Mouse (Mus musculus): ENCODE measurements around the gene Arl13b. TPM values are rescaled to one million over a fixed set of nuclear protein-coding genes. Genes with fewer than 3 reads are reported as not detected.

Arl13b gene
- polyA plus RNA-seq, 1 experiment from 2014 or later = 10.8 TPM

- no peaks in the 10 kb centered on the region for H3K27me3 ChIP-seq (ENCODE audit: control insufficient read depth, insufficient read depth, low read length)
- H3K9me3 ChIP-seq (ENCODE audit: control insufficient read depth, low read length) = no peaks in the 10 kb centered on the region
- WGBS = 91% methylated on average over 2 of the region's 2 CpGs
- ATAC-seq (ENCODE audit: low FRiP score, low TSS enrichment) = no peak
- no peak overlapping the region for H3K9ac ChIP-seq (replicated peaks; ENCODE audit: low read length)
- H3K4me1 ChIP-seq (ENCODE audit: control insufficient read depth, insufficient read depth, low read length) = peaks cover 6% of the 10 kb centered on the region; the same call in 1 of the 2 replicates
- no peaks in the 10 kb centered on the region for H3K36me3 ChIP-seq (ENCODE audit: control insufficient read depth, insufficient read depth, low read length)
- H3K4me3 ChIP-seq (replicated peaks; ENCODE audit: low read depth, low read length) = no peak overlapping the region
- H3K4me2 ChIP-seq (ENCODE audit: low read length) = no peak overlapping the region
- H3K27ac ChIP-seq (replicated peaks; ENCODE audit: low read depth, low read length) = no peak overlapping the region
- DNase-seq = no peak
These were observed 9.4 kb upstream of the Arl13b start for GRCm38 (mm10) chr16:62856273-62856672.

- WGBS = 84% methylated on average over 6 of the region's 6 CpGs
- Histone ChIP-seq H3K27me3 (ENCODE audit: control insufficient read depth, insufficient read depth, low read length) (no peaks in the 10 kb centered on the region), H3K9ac (replicated peaks; ENCODE audit: low read length) (no peak overlapping the region), H3K4me2 (ENCODE audit: low read length) (no peak overlapping the region; the same call in 1 of the 2 replicates), H3K27ac (replicated peaks; ENCODE audit: low read depth, low read length) (no peak overlapping the region), H3K36me3 (ENCODE audit: control insufficient read depth, insufficient read depth, low read length) (no peaks in the 10 kb centered on the region), H3K4me1 (ENCODE audit: control insufficient read depth, insufficient read depth, low read length) (peaks cover 6% of the 10 kb centered on the region; the same call in 1 of the 2 replicates), H3K9me3 (ENCODE audit: control insufficient read depth, low read length) (no peaks in the 10 kb centered on the region), H3K4me3 (replicated peaks; ENCODE audit: low read depth, low read length) (no peak overlapping the region)
- ATAC-seq (ENCODE audit: low FRiP score, low TSS enrichment) (no peak), DNase-seq (no peak)
These were observed 8.5 kb upstream of the Arl13b start for GRCm38 (mm10) chr16:62855385-62855784.

GRCm38 (mm10) chr16:62854191-62855068 lies 7.6 kb upstream of the Arl13b start, which contains the start of gene Pros1:
TSS of gene Pros1 (plus strand) at chr16:62854307.
- peak within 1 kb of the TSS; percentile 56 for H3K4me3 ChIP-seq (replicated peaks; ENCODE audit: low read depth, low read length)
- H3K36me3 ChIP-seq (ENCODE audit: control insufficient read depth, insufficient read depth, low read length) = no peaks in the 10 kb centered on the region
- H3K27ac ChIP-seq (replicated peaks; ENCODE audit: low read depth, low read length) = 0 out of 2 replicates have a peak within 1 kb of the TSS, but pooled peaks have one; percentile 26
- DNase-seq (peak; percentile 76), ATAC-seq (ENCODE audit: low FRiP score, low TSS enrichment) (peak; percentile 88)
- H3K27me3 ChIP-seq (ENCODE audit: control insufficient read depth, insufficient read depth, low read length) = no peaks in the 10 kb centered on the region
- H3K4me2 ChIP-seq (ENCODE audit: low read length) = peak within 1 kb of the TSS; percentile 96
- H3K4me1 ChIP-seq (ENCODE audit: control insufficient read depth, insufficient read depth, low read length) = peaks cover 6% of the 10 kb centered on the region; the same call in 1 of the 2 replicates
- 4% methylated on average over 39 of the region's 42 CpGs for WGBS
- no peaks in the 10 kb centered on the region for H3K9me3 ChIP-seq (ENCODE audit: control insufficient read depth, low read length)
- peak within 1 kb of the TSS; percentile 77 for H3K9ac ChIP-seq (replicated peaks; ENCODE audit: low read length)

- no peaks in the 10 kb centered on the region for H3K36me3 ChIP-seq (ENCODE audit: control insufficient read depth, insufficient read depth, low read length)
- peaks cover 6% of the 10 kb centered on the region; the same call in 1 of the 2 replicates for H3K4me1 ChIP-seq (ENCODE audit: control insufficient read depth, insufficient read depth, low read length)
- H3K27me3 ChIP-seq (ENCODE audit: control insufficient read depth, insufficient read depth, low read length) = no peaks in the 10 kb centered on the region
- ATAC-seq (ENCODE audit: low FRiP score, low TSS enrichment) (0 out of 2 replicates have a peak, but pooled peaks have one; percentile 13), DNase-seq (no peak)
- 0 out of 2 replicates have a peak overlapping the region, but pooled peaks have one; percentile 26 for H3K27ac ChIP-seq (replicated peaks; ENCODE audit: low read depth, low read length)
- H3K4me2 ChIP-seq (ENCODE audit: low read length) = peak overlapping the region; percentile 96
- H3K4me3 ChIP-seq (replicated peaks; ENCODE audit: low read depth, low read length) = peak overlapping the region; percentile 56
- WGBS = 20% methylated on average over 3 of the region's 3 CpGs
- peak overlapping the region; percentile 77 for H3K9ac ChIP-seq (replicated peaks; ENCODE audit: low read length)
- H3K9me3 ChIP-seq (ENCODE audit: control insufficient read depth, low read length) = no peaks in the 10 kb centered on the region
These were observed 6.8 kb upstream of the Arl13b start for GRCm38 (mm10) chr16:62853611-62854126.

GRCm38 (mm10) chr16:62852464-62853252 lies 5.8 kb upstream of the Arl13b start:
- Histone ChIP-seq H3K27ac (replicated peaks; ENCODE audit: low read depth, low read length) (no peak overlapping the region), H3K4me3 (replicated peaks; ENCODE audit: low read depth, low read length) (no peak overlapping the region)
- 89% methylated on average over 3 of the region's 3 CpGs for WGBS

GRCm38 (mm10) chr16:62845341-62845740 lies 1.5 kb downstream of the Arl13b start:
- ATAC-seq (ENCODE audit: low FRiP score, low TSS enrichment) = no peak
- Histone ChIP-seq H3K36me3 (ENCODE audit: control insufficient read depth, insufficient read depth, low read length) (no peaks in the 10 kb centered on the region), H3K9ac (replicated peaks; ENCODE audit: low read length) (no peak overlapping the region; the same call in 1 of the 2 replicates), H3K27me3 (ENCODE audit: control insufficient read depth, insufficient read depth, low read length) (no peaks in the 10 kb centered on the region), H3K4me3 (replicated peaks; ENCODE audit: low read depth, low read length) (peak overlapping the region; percentile 86; the same call in 1 of the 2 replicates), H3K4me2 (ENCODE audit: low read length) (peak overlapping the region; percentile 75), H3K9me3 (ENCODE audit: control insufficient read depth, low read length) (no peaks in the 10 kb centered on the region), H3K4me1 (ENCODE audit: control insufficient read depth, insufficient read depth, low read length) (peaks cover 19% of the 10 kb centered on the region), H3K27ac (replicated peaks; ENCODE audit: low read depth, low read length) (no peak overlapping the region)
- 93% methylated on average over 6 of the region's 6 CpGs for whole genome bisulfite sequencing
- no peak for DNase-seq

More at GRCm38 (mm10) chr16:62852464-62853252, 5.8 kb upstream of the Arl13b start:
- H3K4me1 ChIP-seq (ENCODE audit: control insufficient read depth, insufficient read depth, low read length) = peaks cover 6% of the 10 kb centered on the region; the same call in 1 of the 2 replicates
- H3K36me3 ChIP-seq (ENCODE audit: control insufficient read depth, insufficient read depth, low read length) = no peaks in the 10 kb centered on the region
- no peak for DNase-seq
- ATAC-seq (ENCODE audit: low FRiP score, low TSS enrichment) = no peak
- H3K9me3 ChIP-seq (ENCODE audit: control insufficient read depth, low read length) = no peaks in the 10 kb centered on the region
- H3K9ac ChIP-seq (replicated peaks; ENCODE audit: low read length) = no peak overlapping the region
- no peaks in the 10 kb centered on the region for H3K27me3 ChIP-seq (ENCODE audit: control insufficient read depth, insufficient read depth, low read length)
- H3K4me2 ChIP-seq (ENCODE audit: low read length) = no peak overlapping the region

- WGBS = 59% methylated on average over 3 of the region's 3 CpGs
- no peaks in the 10 kb centered on the region for H3K4me1 ChIP-seq (ENCODE audit: control insufficient read depth, insufficient read depth, low read length)
- ATAC-seq (ENCODE audit: low FRiP score, low TSS enrichment) = no peak
- no peak overlapping the region for H3K4me2 ChIP-seq (ENCODE audit: low read length)
- H3K27me3 ChIP-seq (ENCODE audit: control insufficient read depth, insufficient read depth, low read length) = no peaks in the 10 kb centered on the region
- no peak overlapping the region for H3K4me3 ChIP-seq (replicated peaks; ENCODE audit: low read depth, low read length)
- no peaks in the 10 kb centered on the region for H3K36me3 ChIP-seq (ENCODE audit: control insufficient read depth, insufficient read depth, low read length)
- H3K9ac ChIP-seq (replicated peaks; ENCODE audit: low read length) = no peak overlapping the region
- no peak overlapping the region for H3K27ac ChIP-seq (replicated peaks; ENCODE audit: low read depth, low read length)
- H3K9me3 ChIP-seq (ENCODE audit: control insufficient read depth, low read length) = no peaks in the 10 kb centered on the region
- DNase-seq = no peak
These were observed 12.7 kb downstream of the Arl13b start for GRCm38 (mm10) chr16:62834016-62834735.

- Histone ChIP-seq H3K4me1 (ENCODE audit: control insufficient read depth, insufficient read depth, low read length) (no peaks in the 10 kb centered on the region), H3K27me3 (ENCODE audit: control insufficient read depth, insufficient read depth, low read length) (no peaks in the 10 kb centered on the region), H3K9me3 (ENCODE audit: control insufficient read depth, low read length) (no peaks in the 10 kb centered on the region), H3K4me3 (replicated peaks; ENCODE audit: low read depth, low read length) (no peak overlapping the region), H3K27ac (replicated peaks; ENCODE audit: low read depth, low read length) (no peak overlapping the region), H3K36me3 (ENCODE audit: control insufficient read depth, insufficient read depth, low read length) (no peaks in the 10 kb centered on the region), H3K9ac (replicated peaks; ENCODE audit: low read length) (no peak overlapping the region), H3K4me2 (ENCODE audit: low read length) (no peak overlapping the region)
- WGBS = 19% methylated on average over 4 of the region's 4 CpGs
- peak; percentile 76 for DNase-seq
- no peak for ATAC-seq (ENCODE audit: low FRiP score, low TSS enrichment)
These were observed 14.4 kb downstream of the Arl13b start for GRCm38 (mm10) chr16:62832481-62832880.
